In the genomic region with DNA sequence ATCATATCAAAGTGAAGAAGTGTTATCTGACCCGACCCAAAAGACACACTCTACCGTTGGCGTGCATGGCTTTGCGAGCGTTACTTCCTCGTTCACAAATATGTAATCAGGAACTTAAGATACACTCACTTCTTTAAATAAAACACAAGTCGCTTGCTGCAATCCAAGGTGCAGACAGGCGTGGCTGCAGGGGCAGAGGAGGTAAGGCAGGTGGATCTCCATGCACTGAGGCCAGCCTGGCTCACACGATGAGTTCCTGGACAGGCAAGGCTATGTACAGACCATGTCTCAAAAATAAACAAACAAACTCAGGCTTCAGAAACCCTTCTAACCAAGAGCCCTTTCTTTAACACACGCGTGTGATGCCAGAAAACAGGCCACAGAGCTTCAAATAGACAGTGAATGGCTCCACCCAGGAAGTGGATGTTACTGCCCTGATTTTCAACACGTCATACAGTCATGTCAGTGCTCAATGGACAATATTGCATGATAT, we compare ENCODE assay signal across 8 mouse cellular contexts. TPM values are rescaled to one million over a fixed set of nuclear protein-coding genes. Genes with fewer than 3 reads are reported as not detected.
A peak's percentile ranks its signal among the peaks of the same experiment; 100 is the strongest.
DNase-seq lines count a peak whose midpoint lies in the region; ATAC-seq lines count a peak whose summit lies in the region.

No protein-coding gene starts in this region.

- no peaks in the 10 kb centered on the region for H3K9me3 ChIP-seq in midbrain, embryonic 10.5 days (replicated peaks)
- no peaks in the 10 kb centered on the region for H3K9me3 ChIP-seq in midbrain, embryonic 11.5 days (ENCODE audit: control insufficient read depth, low read length)
- no peaks in the 10 kb centered on the region for H3K9me3 ChIP-seq in liver, embryonic 12.5 days (replicated peaks)
- H3K9me3 ChIP-seq in neural tube, embryonic 14.5 days (ENCODE audit: control insufficient read depth, low read length): no peaks in the 10 kb centered on the region

- peaks cover 23% of the 10 kb centered on the region for H3K27me3 ChIP-seq in midbrain, embryonic 10.5 days (ENCODE audit: low read depth, poor library complexity, severe bottlenecking)
- H3K27me3 ChIP-seq in midbrain, embryonic 11.5 days (ENCODE audit: control insufficient read depth, insufficient read depth, low read length): peaks cover 9% of the 10 kb centered on the region
- H3K27me3 ChIP-seq in liver, embryonic 12.5 days (replicated peaks): no peaks in the 10 kb centered on the region; the same call in 1 of the 2 replicates
- H3K27me3 ChIP-seq in neural tube, embryonic 14.5 days (ENCODE audit: control insufficient read depth, insufficient read depth, low read length): no peaks in the 10 kb centered on the region

- no peaks in the 10 kb centered on the region for H3K36me3 ChIP-seq in midbrain, embryonic 10.5 days
- no peaks in the 10 kb centered on the region for H3K36me3 ChIP-seq in midbrain, embryonic 11.5 days (ENCODE audit: control insufficient read depth, insufficient read depth, low read length)
- H3K36me3 ChIP-seq in liver, embryonic 12.5 days: no peaks in the 10 kb centered on the region
- H3K36me3 ChIP-seq in neural tube, embryonic 14.5 days (ENCODE audit: control insufficient read depth, insufficient read depth, low read length): no peaks in the 10 kb centered on the region

- no peak for DNase-seq in midbrain, embryonic 10.5 days (ENCODE audit: low spot score)
- no peak for DNase-seq in midbrain, embryonic 11.5 days (ENCODE audit: low spot score, missing footprints)
- DNase-seq in testis, postnatal 14 days (ENCODE audit: low spot score): no peak
- no peak for DNase-seq in Muller cell, postnatal 12 days (ENCODE audit: inconsistent ontology term)
- DNase-seq in left cerebral cortex, adult 18-20 months (ENCODE audit: low spot score in 2 of 2): no peak

- H3K27ac ChIP-seq in midbrain, embryonic 10.5 days (replicated peaks): no peak overlapping the region
- H3K27ac ChIP-seq in midbrain, embryonic 11.5 days (ENCODE audit: low read depth, low read length): no peak overlapping the region
- peak overlapping the region; percentile 26; the same call in 1 of the 2 replicates for H3K27ac ChIP-seq in liver, embryonic 12.5 days
- H3K27ac ChIP-seq in neural tube, embryonic 14.5 days (ENCODE audit: low read depth, low read length): no peak overlapping the region

- WGBS in midbrain, embryonic 10.5 days: 71% methylated on average over 12 of the region's 12 CpGs
- 72% methylated on average over 12 of the region's 12 CpGs for WGBS in midbrain, embryonic 11.5 days
- 7% methylated on average over 12 of the region's 12 CpGs for WGBS in liver, embryonic 12.5 days (ENCODE audit: insufficient replicate concordance)
- 72% methylated on average over 12 of the region's 12 CpGs for WGBS in neural tube, embryonic 14.5 days

- H3K4me3 ChIP-seq in midbrain, embryonic 10.5 days: peak overlapping the region; percentile 70
- H3K4me3 ChIP-seq in midbrain, embryonic 11.5 days (ENCODE audit: low read depth, low read length): no peak overlapping the region
- H3K4me3 ChIP-seq in liver, embryonic 12.5 days: peak overlapping the region; percentile 80
- 0 out of 2 replicates have a peak overlapping the region, but pooled peaks have one; percentile 60 for H3K4me3 ChIP-seq in neural tube, embryonic 14.5 days (ENCODE audit: low read depth, low read length)

- peaks cover 68% of the 10 kb centered on the region for H3K4me1 ChIP-seq in midbrain, embryonic 10.5 days
- H3K4me1 ChIP-seq in midbrain, embryonic 11.5 days (ENCODE audit: control insufficient read depth, insufficient read depth, low read length): peaks cover 12% of the 10 kb centered on the region
- H3K4me1 ChIP-seq in liver, embryonic 12.5 days: peaks cover 81% of the 10 kb centered on the region
- H3K4me1 ChIP-seq in neural tube, embryonic 14.5 days (ENCODE audit: control insufficient read depth, insufficient read depth, low read length): no peaks in the 10 kb centered on the region; the same call in 1 of the 2 replicates

- no peak overlapping the region for H3K9ac ChIP-seq in midbrain, embryonic 11.5 days (ENCODE audit: low read length)
- peak overlapping the region; percentile 55 for H3K9ac ChIP-seq in liver, embryonic 12.5 days
- H3K9ac ChIP-seq in neural tube, embryonic 14.5 days (replicated peaks; ENCODE audit: low read depth, low read length): no peak overlapping the region

- no peak overlapping the region for H3K4me2 ChIP-seq in midbrain, embryonic 11.5 days
- peak overlapping the region; percentile 99 for H3K4me2 ChIP-seq in liver, embryonic 12.5 days
- peak overlapping the region; percentile 96; the same call in 1 of the 2 replicates for H3K4me2 ChIP-seq in neural tube, embryonic 14.5 days (ENCODE audit: low read depth, low read length)

- no peak for ATAC-seq in midbrain, embryonic 11.5 days (ENCODE audit: low FRiP score)
- ATAC-seq in granulocyte monocyte progenitor cell, adult 5-6 weeks (replicated peaks; ENCODE audit: poor library complexity, severe bottlenecking): peak; percentile 36
- no peak for ATAC-seq in liver, embryonic 12.5 days
- no peak for ATAC-seq in neural tube, embryonic 14.5 days (ENCODE audit: low read depth)

RNA-seq across cellular contexts. Expression of a gene that starts 2.4 kb away (rescaled TPM):
- 7.2 and 7.8 TPM in 2 replicates for polyA plus RNA-seq in midbrain, embryonic 10.5 days (2016; fragmentation: Nextera tagmentation; extraction: Ambion mirVana)
- 5.9 and 6.0 TPM in 2 replicates for polyA plus RNA-seq in midbrain, embryonic 11.5 days (2014; fragmentation: Nextera tagmentation; extraction: Ambion mirVana)
- total RNA-seq in granulocyte monocyte progenitor cell, adult 5-6 weeks (2014; fragmentation: Nextera tagmentation): 22.4 and 30.6 TPM in 2 replicates
- total RNA-seq in granulocyte monocyte progenitor cell, adult 5-6 weeks (2017): 21.0 and 22.5 TPM in 2 replicates
- polyA plus RNA-seq in liver, embryonic 12.5 days (2016; fragmentation: Nextera tagmentation; extraction: Ambion mirVana): 12.3 and 12.8 TPM in 2 replicates
- polyA plus RNA-seq in neural tube, embryonic 14.5 days (2014; fragmentation: Nextera tagmentation; extraction: Ambion mirVana): 4.1 and 6.9 TPM in 2 replicates
- 10 to 100 TPM; 39.4 to 49.7 TPM for total RNA-seq in left cerebral cortex, adult 18-20 months (2021)
